Mouse (Mus musculus) small intestine, adult 2 months (tissue): ENCODE data around the gene Arl10. TPM values are rescaled to one million over a fixed set of nuclear protein-coding genes. Genes with fewer than 3 reads are reported as not detected.

ENCODE experiments used
- H3K27ac ChIP-seq: fragments of 200-500 bp; 2 replicates; pipeline ENCODE4 v1.5.1; 2012; ENCODE audit warnings: low read depth, low read length, control low read depth, inconsistent platforms; ENCODE audit not compliant: insufficient read depth
- H3K27me3 ChIP-seq: fragments of 200-500 bp; 2 replicates; pipeline ENCODE4 v1.6.1; 2012; ENCODE audit warnings: mild to moderate bottlenecking, moderate library complexity, low read length, inconsistent platforms; ENCODE audit not compliant: control insufficient read depth, insufficient read depth
- H3K36me3 ChIP-seq: fragments of 200-500 bp; 2 replicates; pipeline ENCODE4 v1.6.1; 2012; ENCODE audit warnings: mild to moderate bottlenecking, low read length, control low read depth, inconsistent platforms; ENCODE audit not compliant: control insufficient read depth, insufficient read depth
- H3K4me1 ChIP-seq: fragments of 200-500 bp; 2 replicates; pipeline ENCODE4 v1.6.1; 2012; ENCODE audit warnings: low read length, inconsistent platforms, mixed read lengths; ENCODE audit not compliant: control insufficient read depth, insufficient read depth, insufficient read length
- H3K4me3 ChIP-seq: fragments of 200-500 bp; 2 replicates; pipeline ENCODE4 v1.5.1; 2012; ENCODE audit warnings: low read depth, mild to moderate bottlenecking, control low read depth, inconsistent platforms, low read length, moderate library complexity
- CTCF ChIP-seq: fragments of 200-500 bp; IDR thresholded peaks from 2 replicates; pipeline ENCODE4 v1.5.1; 2012; ENCODE audit warnings: low read depth, mild to moderate bottlenecking, control low read depth, inconsistent platforms, low read length, moderate library complexity, mixed read lengths; ENCODE audit not compliant: insufficient replicate concordance, insufficient read length; ENCODE audit errors: extremely low read depth
- POLR2A ChIP-seq: fragments of 200-500 bp; IDR thresholded peaks from 2 replicates; pipeline ENCODE4 v1.6.1; 2012; ENCODE audit warnings: low read depth, mild to moderate bottlenecking, control low read depth, inconsistent platforms, low read length, moderate library complexity
- WGBS: fragments of 180-500 bp; shearing (Covaris S2); methylation state at CpG from one replicate; pipeline ENCODE4 v1.1.7; 2018; 5-methylcytosine and 5-hydroxymethylcytosine counted together
- polyA plus RNA-seq: library from polyadenylated mRNA; depleted of rRNA; stranded (reverse); fragments of >200 nt; gene quantifications from 2 replicates; pipeline ENCODE4 v1.2.3, GENCODE M21; 2012

The Arl10 gene
- polyA plus RNA-seq, 1 experiment = 11.4 TPM

DNA sequence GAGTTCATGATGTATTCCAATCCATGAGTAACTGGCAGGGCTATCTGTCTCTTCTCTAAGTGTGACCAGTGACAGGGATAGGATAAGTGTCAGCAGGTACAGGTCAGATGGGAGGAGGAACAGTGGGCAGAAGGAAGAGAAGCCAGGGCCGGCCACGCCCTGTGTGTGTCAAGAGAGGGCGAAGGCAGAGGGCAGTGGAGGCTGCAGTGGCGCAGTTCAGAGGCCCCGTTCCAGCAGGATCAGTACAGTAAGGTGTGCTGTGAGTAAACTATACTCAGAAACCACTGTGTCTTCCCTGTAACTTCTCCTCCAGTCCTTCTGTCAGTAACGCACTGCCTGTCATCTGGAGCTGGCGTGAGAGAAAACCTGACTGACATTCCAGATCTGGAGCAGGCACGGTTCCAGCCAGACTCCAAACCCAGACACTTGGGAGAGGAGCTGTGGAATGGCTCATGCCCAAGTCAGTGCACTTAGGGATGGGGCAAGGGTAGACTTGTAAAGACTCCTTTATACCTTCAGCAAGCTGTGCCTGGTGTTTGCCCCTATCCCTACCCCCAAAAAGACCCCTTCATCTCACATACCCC, 21.4 kb downstream of the Arl10 start:
- Histone ChIP-seq H3K36me3 (peaks cover 8% of the 10 kb centered on the region), H3K27ac (peak overlapping the region; percentile 57), H3K4me3 (no peak overlapping the region), H3K4me1 (peaks cover 17% of the 10 kb centered on the region), H3K27me3 (no peaks in the 10 kb centered on the region)
- 32% methylated on average over 8 of the region's 8 CpGs for WGBS
- no peak for TF ChIP-seq CTCF
- TF ChIP-seq POLR2A = no peak

DNA sequence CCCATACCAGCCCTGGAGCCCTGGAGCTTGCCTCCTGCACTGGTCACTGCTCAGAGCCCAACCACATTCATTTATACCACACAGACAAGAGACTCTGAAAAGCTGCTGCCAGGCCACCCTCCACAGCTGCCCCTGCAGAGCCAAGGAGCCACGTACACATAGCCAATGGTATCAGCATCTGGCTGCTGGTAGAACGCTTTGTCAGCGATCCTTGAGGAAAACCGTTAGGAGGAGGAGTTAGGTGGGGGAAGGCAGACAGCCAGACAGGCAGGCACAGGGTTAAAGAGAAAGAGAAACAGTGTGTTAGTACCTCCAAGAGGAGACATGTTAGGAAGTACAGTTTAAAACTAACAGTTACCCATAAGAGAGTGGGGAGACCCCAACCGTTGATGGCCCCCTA, 22.1 kb downstream of the Arl10 start:
- Histone ChIP-seq H3K4me1 (peaks cover 18% of the 10 kb centered on the region), H3K36me3 (peaks cover 8% of the 10 kb centered on the region)
- WGBS = 56% methylated on average over 5 of the region's 5 CpGs

GRCm38 (mm10) chr13:54598622-54599143, 23.9 kb downstream of the Arl10 start:
- 55% methylated on average over 12 of the region's 12 CpGs for WGBS
- H3K27ac ChIP-seq = no peak overlapping the region; the same call in 1 of the 2 replicates
- TF ChIP-seq POLR2A = no peak
- no peak overlapping the region for H3K4me3 ChIP-seq
- no peaks in the 10 kb centered on the region for H3K27me3 ChIP-seq
- H3K4me1 ChIP-seq = peaks cover 32% of the 10 kb centered on the region
- peaks cover 5% of the 10 kb centered on the region for H3K36me3 ChIP-seq

More for the DNA sequence above, 22.1 kb downstream of the Arl10 start:
- no peak overlapping the region for H3K4me3 ChIP-seq
- no peaks in the 10 kb centered on the region for H3K27me3 ChIP-seq
- no peak for TF ChIP-seq POLR2A
- no peak for TF ChIP-seq CTCF
- H3K27ac ChIP-seq = no peak overlapping the region; the same call in 1 of the 2 replicates

GRCm38 (mm10) chr13:54602639-54603111, 27.9 kb downstream of the Arl10 start:
- no peak for TF ChIP-seq POLR2A
- TF ChIP-seq CTCF = no peak
- Histone ChIP-seq H3K36me3 (peaks cover 9% of the 10 kb centered on the region), H3K27me3 (no peaks in the 10 kb centered on the region), H3K4me3 (no peak overlapping the region), H3K27ac (peak overlapping the region; percentile 96), H3K4me1 (peaks cover 33% of the 10 kb centered on the region)
- 17% methylated on average over 3 of the region's 3 CpGs for WGBS

GRCm38 (mm10) chr13:54603501-54603900, 28.7 kb downstream of the Arl10 start:
- Histone ChIP-seq H3K4me3 (no peak overlapping the region), H3K27me3 (no peaks in the 10 kb centered on the region), H3K36me3 (peaks cover 9% of the 10 kb centered on the region), H3K4me1 (peaks cover 33% of the 10 kb centered on the region), H3K27ac (peak overlapping the region; percentile 96)
- TF ChIP-seq POLR2A (no peak), CTCF (no peak)

DNA sequence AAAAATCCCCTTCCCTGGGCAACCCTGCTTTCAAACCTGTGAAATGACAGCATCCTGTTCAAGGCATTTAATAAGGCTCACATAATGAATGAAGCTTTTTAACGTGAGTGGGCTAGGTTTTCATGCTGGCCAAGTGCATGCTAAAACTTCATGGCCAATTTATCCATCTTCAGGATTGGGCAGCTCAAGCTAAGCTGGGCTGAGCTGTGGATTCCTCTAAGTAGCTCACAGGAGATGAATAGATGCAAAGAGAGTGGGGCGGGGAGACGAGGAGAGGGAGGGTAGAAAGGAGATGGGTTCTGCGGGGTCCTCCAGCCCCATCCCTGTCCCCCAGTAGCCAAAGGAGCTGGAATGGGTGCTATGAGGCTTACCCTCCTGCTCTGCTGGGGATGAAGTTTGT, 29.4 kb downstream of the Arl10 start:
- Histone ChIP-seq H3K4me1 (peaks cover 34% of the 10 kb centered on the region), H3K27me3 (no peaks in the 10 kb centered on the region), H3K4me3 (no peak overlapping the region), H3K27ac (peak overlapping the region; percentile 92; the same call in 1 of the 2 replicates), H3K36me3 (peaks cover 9% of the 10 kb centered on the region)
- TF ChIP-seq POLR2A (no peak), CTCF (no peak)
- 86% methylated on average over 4 of the region's 4 CpGs for WGBS

GRCm38 (mm10) chr13:54605426-54605825, 30.6 kb downstream of the Arl10 start:
- 22% methylated on average over 5 of the region's 5 CpGs for WGBS
- Histone ChIP-seq H3K4me1 (peaks cover 34% of the 10 kb centered on the region), H3K27me3 (no peaks in the 10 kb centered on the region), H3K36me3 (peaks cover 9% of the 10 kb centered on the region), H3K4me3 (no peak overlapping the region), H3K27ac (peak overlapping the region; percentile 92)
- no peak for TF ChIP-seq POLR2A
- TF ChIP-seq CTCF = no peak
